Mouse (Mus musculus): ENCODE measurements around the gene Gpr62. TPM values are rescaled to one million over a fixed set of nuclear protein-coding genes. Genes with fewer than 3 reads are reported as not detected.
"Not testable (repeated sequence)": the region's sequence is repeated elsewhere in the genome, so short reads cannot be mapped to it uniquely, and the experiment has no call there.

The Gpr62 gene
- total RNA-seq (2021), result under 1 TPM in 1 of 2 experiments, not detected in 1; 0.15 TPM
- long read RNA-seq, experiment 1, result 0 reads
- long read RNA-seq, experiment 2, result 0 reads

DNA sequence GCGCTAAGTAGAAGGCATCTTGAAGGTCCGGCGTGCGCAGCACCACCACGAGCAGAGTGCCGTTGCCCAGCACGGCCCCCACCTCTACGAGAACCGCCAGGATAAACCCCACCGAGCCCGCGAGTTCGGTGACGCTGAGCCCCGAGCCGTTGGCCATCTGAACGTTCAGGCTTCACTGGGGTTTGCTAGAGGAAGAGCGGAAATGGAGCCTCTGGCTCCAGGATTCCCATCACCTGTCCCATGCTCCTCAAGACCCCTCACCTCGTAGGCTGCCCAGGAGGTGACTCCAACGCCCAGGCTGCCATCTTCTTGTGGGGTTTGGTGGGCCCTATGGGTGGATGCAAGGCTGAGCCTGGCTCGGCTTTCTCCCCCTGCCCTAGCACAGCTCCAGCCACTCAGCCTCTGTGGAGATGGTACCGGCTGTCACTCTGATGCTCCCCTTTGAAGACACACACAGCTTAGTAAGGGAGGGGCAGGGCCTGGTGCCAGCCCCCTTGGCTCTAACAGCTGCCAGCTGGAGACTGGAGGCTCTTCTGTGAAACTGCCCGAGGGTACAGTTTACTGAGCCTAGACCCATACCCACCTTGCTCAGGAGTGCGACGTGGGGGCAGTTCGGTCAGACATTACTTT is at the start of gene Gpr62:
Gpr62 (minus strand) TSS at position 368 of the 630 bp plus-strand sequence.
- H3K27ac ChIP-seq, result peak within 1 kb of the TSS; percentile 70

GRCm38 (mm10) chr9:106514273-106514672 is 48.5 kb upstream of the Gpr62 start, which contains the start of gene Iqcf5:
Gene Iqcf5 (plus strand): TSS chr9:106514573.
- intact Hi-C loops (cut with DNase I), result no loop called here
- H3K4me3 ChIP-seq, result no peak within 1 kb of the TSS
- no peak within 1 kb of the TSS for H3K27ac ChIP-seq
- no peak for DNase-seq
- TF ChIP-seq CTCF (IDR thresholded peaks at IDR 0.05), result no peak

More for the DNA sequence above, at the start of gene Gpr62:
- peak within 1 kb of the TSS; percentile 84 for H3K4me3 ChIP-seq
- intact Hi-C loops (cut with DNase I), result no loop called here
- DNase-seq, result peak; percentile 82
- no peak for TF ChIP-seq CTCF (IDR thresholded peaks at IDR 0.05)

DNA sequence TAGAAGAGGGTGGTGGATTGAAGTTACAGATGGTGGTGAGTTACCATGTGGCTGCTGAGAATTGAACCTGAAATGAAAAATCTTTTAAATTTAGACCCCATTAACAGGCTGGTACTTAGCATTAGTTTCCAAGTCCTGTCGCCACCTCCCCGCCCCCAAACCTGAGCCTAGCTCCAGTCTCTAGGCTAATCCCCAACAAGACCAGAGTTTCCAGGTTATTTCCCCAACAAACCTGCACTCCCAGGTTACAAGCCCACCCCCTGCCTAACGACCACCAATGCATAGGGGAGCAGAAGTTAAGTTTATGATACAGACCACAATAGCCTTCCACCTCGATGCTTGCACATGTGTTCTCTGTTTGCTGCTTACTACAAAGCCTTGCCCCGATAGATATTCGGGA is 47.8 kb upstream of the Gpr62 start:
- H3K4me3 ChIP-seq, result no peak overlapping the region
- DNase-seq, result no peak
- intact Hi-C loops (cut with DNase I), result no loop called here
- TF ChIP-seq CTCF (IDR thresholded peaks at IDR 0.05), result no peak
- H3K27ac ChIP-seq, result no peak overlapping the region

DNA sequence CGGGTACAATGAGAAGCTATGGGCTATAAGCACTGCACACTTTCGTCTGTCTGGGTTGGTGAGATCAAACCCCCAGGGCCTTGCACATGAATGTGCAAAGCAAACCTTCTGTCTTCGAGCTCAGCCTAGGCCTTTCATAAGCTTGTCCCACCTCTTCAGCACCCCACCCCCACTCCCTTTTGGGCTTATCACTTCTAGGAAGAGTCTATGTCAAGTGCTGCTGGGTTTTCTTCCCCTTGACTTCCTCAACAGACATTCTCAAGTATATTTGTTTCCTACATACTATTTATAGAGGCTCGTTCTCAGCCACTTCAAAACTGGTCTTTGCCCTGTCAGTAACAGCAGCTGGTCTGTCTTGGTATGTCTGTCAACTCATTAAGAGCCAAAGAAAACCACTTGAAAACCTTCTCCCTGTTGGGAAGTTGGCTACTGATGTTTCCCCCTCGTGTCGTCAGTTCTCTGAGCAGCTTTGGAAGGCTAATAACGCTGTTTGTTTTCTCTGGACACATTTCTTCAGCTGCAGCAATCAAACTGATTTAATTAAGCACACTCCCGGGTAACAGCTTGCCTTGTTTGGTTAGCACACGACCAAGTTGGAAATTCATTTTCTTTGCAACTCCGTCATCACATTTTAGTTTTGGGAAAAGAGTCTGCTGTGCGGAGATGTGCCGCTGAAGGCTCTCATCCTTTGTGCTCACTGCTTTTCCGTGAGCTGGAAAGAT is 47.2 kb upstream of the Gpr62 start:
- intact Hi-C loops (cut with DNase I), result no loop called here
- H3K27ac ChIP-seq, result no peak overlapping the region
- no peak for TF ChIP-seq CTCF (IDR thresholded peaks at IDR 0.05)
- no peak for DNase-seq
- H3K4me3 ChIP-seq, result no peak overlapping the region

- intact Hi-C loops (cut with DNase I), result no loop called here
- Histone ChIP-seq H3K4me3 (no peak overlapping the region), H3K27ac (no peak overlapping the region)
- no peak for DNase-seq
- TF ChIP-seq CTCF (IDR thresholded peaks at IDR 0.05), result no peak
Measured at GRCm38 (mm10) chr9:106509356-106509755, 43.6 kb upstream of the Gpr62 start.

DNA sequence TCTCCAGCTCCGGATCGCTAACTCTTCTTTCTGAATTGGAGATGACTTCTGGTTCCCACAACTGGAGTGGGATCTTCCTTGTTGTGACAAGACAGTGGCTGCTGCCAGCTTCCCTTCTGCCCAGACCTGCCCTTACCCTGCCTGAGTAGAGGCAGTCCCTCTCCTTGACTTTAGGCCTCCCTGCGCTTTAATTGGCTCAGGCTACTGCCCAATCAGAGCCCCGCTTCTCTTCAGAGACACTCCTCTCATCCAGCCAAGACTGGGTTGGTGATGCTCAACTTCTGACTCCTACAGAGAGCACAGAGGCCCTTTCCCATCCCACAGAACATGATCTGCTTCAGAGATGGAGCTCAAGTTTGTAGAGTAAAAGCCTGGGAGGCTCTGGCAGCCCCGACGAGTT is 38.5 kb upstream of the Gpr62 start:
- intact Hi-C loops (cut with DNase I), result no loop called here
- DNase-seq, result no peak
- Histone ChIP-seq H3K27ac (no peak overlapping the region), H3K4me3 (no peak overlapping the region)
- TF ChIP-seq CTCF (IDR thresholded peaks at IDR 0.05), result no peak

- no peak for TF ChIP-seq CTCF (IDR thresholded peaks at IDR 0.05)
Measured at GRCm38 (mm10) chr9:106501846-106502245, 36.1 kb upstream of the Gpr62 start.

DNA sequence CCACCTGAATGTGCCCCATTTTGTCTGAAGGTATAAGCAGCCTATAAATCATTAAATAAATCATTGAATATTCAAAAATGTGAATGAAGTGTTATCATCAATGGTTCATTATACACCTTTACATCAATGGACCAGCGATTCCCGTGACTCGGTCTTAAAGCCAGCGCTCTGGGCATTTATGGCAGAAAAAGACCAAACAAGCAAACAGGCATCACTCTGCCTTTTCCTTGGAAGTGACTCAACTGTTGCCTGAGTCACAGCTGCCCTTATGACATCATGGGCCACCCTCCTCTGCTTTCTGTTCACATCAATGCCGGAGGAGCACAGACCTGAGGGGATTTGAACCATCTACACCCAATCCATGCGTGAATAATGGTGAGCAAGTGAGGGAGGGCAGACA is 33.9 kb upstream of the Gpr62 start, which contains the start of gene Iqcf1:
Iqcf1 (plus strand) TSS at position 301 of the 400 bp plus-strand sequence.
- no peak within 1 kb of the TSS for H3K27ac ChIP-seq
- intact Hi-C loops (cut with DNase I), result no loop called here
- H3K4me3 ChIP-seq, result no peak within 1 kb of the TSS
- no peak for TF ChIP-seq CTCF (IDR thresholded peaks at IDR 0.05)
- no peak for DNase-seq

More at GRCm38 (mm10) chr9:106501846-106502245, 36.1 kb upstream of the Gpr62 start:
- DNase-seq, result no peak
- intact Hi-C loops (cut with DNase I), result no loop called here
- Histone ChIP-seq H3K27ac (no peak overlapping the region), H3K4me3 (no peak overlapping the region)

- intact Hi-C loops (cut with DNase I); H3K27ac ChIP-seq; DNase-seq; H3K4me3 ChIP-seq: not testable (repeated sequence)
Measured at GRCm38 (mm10) chr9:106487602-106488001, 21.9 kb upstream of the Gpr62 start.

- no peak for DNase-seq
- H3K4me3 ChIP-seq, result no peak overlapping the region
- H3K27ac ChIP-seq, result peak overlapping the region; percentile 8; the same call in 1 of the 2 replicates
- intact Hi-C loops (cut with DNase I), result no loop called here
- TF ChIP-seq CTCF (IDR thresholded peaks at IDR 0.05), result no peak
Measured at GRCm38 (mm10) chr9:106485076-106485475, 19.3 kb upstream of the Gpr62 start.

GRCm38 (mm10) chr9:106483606-106484005 is 17.9 kb upstream of the Gpr62 start:
- no peak for TF ChIP-seq CTCF (IDR thresholded peaks at IDR 0.05)
- DNase-seq, result no peak
- intact Hi-C loops (cut with DNase I), result no loop called here
- no peak overlapping the region for H3K27ac ChIP-seq
- H3K4me3 ChIP-seq, result no peak overlapping the region

- intact Hi-C loops (cut with DNase I), result no loop called here
- TF ChIP-seq CTCF (IDR thresholded peaks at IDR 0.05), result no peak
Measured at GRCm38 (mm10) chr9:106483136-106483535, 17.4 kb upstream of the Gpr62 start.

DNA sequence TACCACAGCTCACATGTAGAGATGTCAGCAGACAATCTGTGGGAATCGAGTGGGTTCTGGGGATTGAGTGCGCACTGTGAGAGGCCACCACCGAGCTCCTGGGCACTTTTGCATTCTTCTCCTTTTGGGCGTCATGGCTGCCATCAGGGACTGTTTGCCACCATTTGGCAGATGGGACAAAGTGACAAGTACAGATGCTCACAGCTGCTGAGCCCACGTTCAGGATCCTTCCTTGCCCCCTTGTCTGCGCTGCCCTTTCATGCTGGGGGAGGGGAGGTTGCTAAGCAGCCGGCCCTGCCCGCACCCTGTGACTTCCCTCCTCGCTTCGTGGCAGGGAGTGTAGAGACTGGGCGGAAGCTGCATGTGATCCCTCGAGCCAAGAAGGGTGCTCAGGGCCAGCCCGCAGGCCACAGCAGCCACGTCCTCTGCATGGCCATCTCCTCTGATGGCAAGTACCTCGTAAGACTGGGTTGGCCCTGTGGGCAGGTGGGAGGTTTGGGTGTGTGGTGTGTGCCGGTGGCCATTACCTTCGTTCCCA is 16.9 kb upstream of the Gpr62 start:
- DNase-seq, result peak; percentile 16
- no peak overlapping the region for H3K27ac ChIP-seq
- no peak overlapping the region for H3K4me3 ChIP-seq
- TF ChIP-seq CTCF (IDR thresholded peaks at IDR 0.05), result no peak
- intact Hi-C loops (cut with DNase I), result no loop called here

More at GRCm38 (mm10) chr9:106483136-106483535, 17.4 kb upstream of the Gpr62 start:
- H3K4me3 ChIP-seq, result no peak overlapping the region
- no peak for DNase-seq
- H3K27ac ChIP-seq, result no peak overlapping the region
